Mouse (Mus musculus) gastrocnemius, adult 2 months (tissue): Measurements from ENCODE around the gene Ppwd1. TPM values are rescaled to one million over a fixed set of nuclear protein-coding genes. Genes with fewer than 3 reads are reported as not detected.

Source experiments
- DNase-seq: peaks from one replicate; pipeline ENCODE4 v3.0.0; 2022
- H3K27ac ChIP-seq: fragments of 200-600 bp; 2 replicates; pipeline ENCODE4 v1.8.1; 2022; ENCODE audit warnings: mild to moderate bottlenecking
- H3K4me3 ChIP-seq: fragments of 200-600 bp; 2 replicates; pipeline ENCODE4 v1.8.1; 2022; ENCODE audit warnings: mild to moderate bottlenecking, moderate library complexity
- CTCF ChIP-seq: fragments of 200-600 bp; IDR thresholded peaks from 2 replicates; pipeline ENCODE4 v1.8.1; 2022; ENCODE audit warnings: antibody characterized with exemption, mild to moderate bottlenecking, moderate library complexity
- intact Hi-C: fragments of 180-260 bp; cut with DNase I; formaldehyde crosslinking; loops from one replicate; pipeline ENCODE4 v1.15.1; 2025
- total RNA-seq, 2 experiments: library from RNA; stranded (reverse); gene quantifications; 2 replicates each; pipeline ENCODE4 v1.2.3; 2021

Gene Ppwd1
- total RNA-seq, 2 experiments from 2014 or later = 7.5 to 8.1 TPM

GRCm38 (mm10) chr13:104172498-104172897, 56.1 kb downstream of the Ppwd1 start:
- no peak for TF ChIP-seq CTCF
- DNase-seq = no peak
- no peak overlapping the region for H3K27ac ChIP-seq
- intact Hi-C loops = no loop called here
- H3K4me3 ChIP-seq = no peak overlapping the region

GRCm38 (mm10) chr13:104171711-104172110, 56.9 kb downstream of the Ppwd1 start:
- intact Hi-C loops = no loop called here
- no peak for DNase-seq
- no peak overlapping the region for H3K27ac ChIP-seq
- H3K4me3 ChIP-seq = no peak overlapping the region
- no peak for TF ChIP-seq CTCF

GRCm38 (mm10) chr13:104155686-104156085, 73.0 kb downstream of the Ppwd1 start:
- Histone ChIP-seq H3K4me3 (no peak overlapping the region), H3K27ac (no peak overlapping the region)
- intact Hi-C loops = no loop called here
- no peak for TF ChIP-seq CTCF
- no peak for DNase-seq

Other genes starting within 250 kb of the Ppwd1 start
- gene Nln, start 119.2 kb downstream of the Ppwd1 start, total RNA-seq = 1 to 10 TPM; 6.7 to 7.3 TPM
- under 1 TPM; 0.61 to 0.73 TPM for gene Sgtb, start 119.1 kb downstream of the Ppwd1 start, total RNA-seq
- 10 to 100 TPM; 31.0 to 34.1 TPM for gene Trappc13, start 50.4 kb downstream of the Ppwd1 start, total RNA-seq
- gene Trim23, start 50.0 kb downstream of the Ppwd1 start, total RNA-seq = 10 to 100 TPM; 23.6 to 26.2 TPM
- under 1 TPM in 1 of 2 experiments, not detected in 1; 0.41 TPM for gene Cenpk, start 232 bp downstream of the Ppwd1 start, total RNA-seq
- gene Adamts6, start 59.0 kb upstream of the Ppwd1 start, total RNA-seq = 1 to 10 TPM in 1 of 2 experiments, under 1 TPM in 1; 0.84 to 1.5 TPM